Mouse (Mus musculus) E14TG2a.4 (cell line): Measurements from ENCODE around the gene Tepp.

Source experiments
- H3K27me3 ChIP-seq: 2 replicates; pipeline ENCODE4 v1.6.1; 2014; ENCODE audit warnings: low read length, control low read depth; ENCODE audit not compliant: insufficient read depth
- H3K36me3 ChIP-seq: 2 replicates; pipeline ENCODE4 v1.6.1; 2014; ENCODE audit warnings: low read length, control low read depth; ENCODE audit not compliant: insufficient read depth
- H3K4me1 ChIP-seq: replicated peaks from 2 replicates; pipeline ENCODE4 v1.6.1; 2014; ENCODE audit warnings: low read depth, low read length, control low read depth
- H3K4me3 ChIP-seq: replicated peaks from 2 replicates; pipeline ENCODE4 v1.5.1; 2014; ENCODE audit warnings: mild to moderate bottlenecking, low read length
- H3K9me3 ChIP-seq: 2 replicates; pipeline ENCODE4 v1.6.1; 2014; ENCODE audit warnings: low read length, control low read depth
- CTCF ChIP-seq: conservative IDR thresholded peaks from 2 replicates; pipeline ENCODE4 v1.5.1; 2014; ENCODE audit warnings: low read length
- NANOG ChIP-seq: IDR thresholded peaks from 2 replicates; pipeline ENCODE4 v1.6.1; 2014; ENCODE audit warnings: borderline replicate concordance, low read length, mixed read lengths
- POU5F1 ChIP-seq: IDR thresholded peaks from 2 replicates; pipeline ENCODE4 v1.6.1; 2014; ENCODE audit warnings: low read length, borderline replicate concordance

Tepp gene

DNA sequence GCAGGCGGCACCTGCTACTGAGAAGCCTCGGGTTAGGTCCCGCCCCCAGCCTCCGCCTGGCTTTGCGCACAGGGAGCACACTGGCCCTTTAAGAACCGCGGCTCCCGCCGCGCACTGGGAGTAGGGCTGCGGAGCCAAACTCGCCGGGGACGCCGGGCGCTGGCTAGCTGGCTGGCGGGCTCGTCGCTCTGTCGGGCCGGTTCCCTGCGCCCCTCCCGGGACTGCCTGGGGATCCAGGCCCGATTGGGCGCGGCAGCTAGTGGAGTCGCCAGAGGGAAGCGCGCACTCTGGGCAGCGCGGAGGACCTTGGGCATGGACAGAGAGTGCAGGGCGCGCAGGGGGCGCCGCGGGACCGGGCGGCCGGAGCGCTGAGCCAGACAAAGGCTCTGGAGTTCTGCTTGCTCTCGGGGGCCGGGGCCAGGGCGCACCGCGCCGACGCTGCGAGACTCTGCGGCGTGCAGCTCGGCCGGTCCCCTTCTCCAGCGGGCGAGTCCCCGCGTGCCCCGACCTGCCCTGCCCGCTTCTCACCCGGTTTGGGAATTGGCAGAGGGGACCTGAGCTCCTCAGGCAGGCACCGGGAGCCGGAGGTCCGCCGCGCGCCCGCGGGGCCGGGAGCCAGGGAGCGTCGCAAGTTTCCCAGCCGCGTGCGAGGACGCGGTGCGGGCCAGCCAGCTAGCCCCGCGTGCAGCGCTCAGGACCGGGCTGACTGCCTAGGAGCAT lies 41.9 kb downstream of the Tepp start, which contains the start of gene Mmp15:
Gene Mmp15, plus strand, starts transcription at position 118 of the 720 bp plus-strand sequence.
- no peaks in the 10 kb centered on the region for H3K36me3 ChIP-seq
- no peaks in the 10 kb centered on the region for H3K9me3 ChIP-seq
- peak within 1 kb of the TSS; percentile 93 for H3K4me3 ChIP-seq
- H3K4me1 ChIP-seq, result peaks cover 45% of the 10 kb centered on the region
- H3K27me3 ChIP-seq, result peaks cover 77% of the 10 kb centered on the region
- TF ChIP-seq POU5F1 (no peak), CTCF (no peak), NANOG (no peak)

GRCm38 (mm10) chr8:95352871-95353866 lies 42.8 kb downstream of the Tepp start:
- TF ChIP-seq NANOG (no peak), CTCF (no peak), POU5F1 (no peak)
- peaks cover 53% of the 10 kb centered on the region for H3K4me1 ChIP-seq
- no peaks in the 10 kb centered on the region for H3K9me3 ChIP-seq
- H3K27me3 ChIP-seq, result peaks cover 77% of the 10 kb centered on the region
- H3K4me3 ChIP-seq, result peak overlapping the region; percentile 93
- H3K36me3 ChIP-seq, result no peaks in the 10 kb centered on the region

GRCm38 (mm10) chr8:95354606-95355005 lies 44.2 kb downstream of the Tepp start:
- H3K27me3 ChIP-seq, result peaks cover 70% of the 10 kb centered on the region
- no peaks in the 10 kb centered on the region for H3K9me3 ChIP-seq
- no peak overlapping the region for H3K4me3 ChIP-seq
- H3K36me3 ChIP-seq, result no peaks in the 10 kb centered on the region
- no peak for TF ChIP-seq POU5F1
- no peak for TF ChIP-seq NANOG
- no peak for TF ChIP-seq CTCF
- H3K4me1 ChIP-seq, result peaks cover 56% of the 10 kb centered on the region

DNA sequence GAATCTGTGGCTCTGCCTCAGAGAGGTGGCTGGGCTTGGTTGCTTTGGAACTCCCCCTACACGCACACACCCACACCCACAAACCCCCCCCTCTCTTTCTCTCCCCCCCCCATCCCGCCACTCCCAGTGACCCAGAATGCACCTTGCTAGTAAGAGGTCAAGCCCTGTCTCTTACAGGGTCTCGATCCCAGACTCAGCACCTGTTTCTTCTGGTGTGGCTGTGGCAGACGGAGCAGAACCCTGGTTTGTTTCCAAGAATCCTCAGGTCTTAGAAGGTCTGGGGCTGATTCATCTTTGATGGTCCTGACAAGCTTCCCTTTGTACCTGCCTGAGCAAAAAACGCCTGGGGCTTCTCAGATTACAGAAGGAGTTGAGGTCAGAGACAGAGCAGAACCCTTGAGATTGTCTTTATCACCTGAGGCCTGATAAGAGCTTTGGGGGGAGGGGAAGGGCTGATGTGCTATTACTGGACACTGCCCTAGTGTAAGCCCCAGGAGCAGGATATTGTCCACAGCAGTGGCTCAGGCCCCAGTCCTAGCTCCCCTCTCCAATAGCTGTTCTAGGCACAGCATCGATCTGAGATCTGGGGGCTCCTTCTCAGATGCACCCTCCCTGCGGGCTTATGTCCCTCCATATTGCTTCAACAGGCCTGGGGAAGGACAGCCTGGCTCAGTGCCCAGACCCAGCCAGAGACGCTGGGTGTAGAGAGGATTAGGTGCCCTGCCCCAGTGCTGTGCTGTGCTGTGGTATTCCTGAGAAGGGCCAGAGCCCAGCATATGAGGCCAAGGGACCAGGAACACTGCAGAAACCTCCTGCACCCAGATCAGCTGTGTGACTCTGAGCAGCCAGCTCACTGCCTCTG lies 48.4 kb downstream of the Tepp start:
- TF ChIP-seq NANOG (no peak), CTCF (no peak), POU5F1 (no peak)
- Histone ChIP-seq H3K27me3 (peaks cover 37% of the 10 kb centered on the region), H3K4me1 (peaks cover 33% of the 10 kb centered on the region), H3K9me3 (no peaks in the 10 kb centered on the region), H3K36me3 (no peaks in the 10 kb centered on the region), H3K4me3 (no peak overlapping the region)

DNA sequence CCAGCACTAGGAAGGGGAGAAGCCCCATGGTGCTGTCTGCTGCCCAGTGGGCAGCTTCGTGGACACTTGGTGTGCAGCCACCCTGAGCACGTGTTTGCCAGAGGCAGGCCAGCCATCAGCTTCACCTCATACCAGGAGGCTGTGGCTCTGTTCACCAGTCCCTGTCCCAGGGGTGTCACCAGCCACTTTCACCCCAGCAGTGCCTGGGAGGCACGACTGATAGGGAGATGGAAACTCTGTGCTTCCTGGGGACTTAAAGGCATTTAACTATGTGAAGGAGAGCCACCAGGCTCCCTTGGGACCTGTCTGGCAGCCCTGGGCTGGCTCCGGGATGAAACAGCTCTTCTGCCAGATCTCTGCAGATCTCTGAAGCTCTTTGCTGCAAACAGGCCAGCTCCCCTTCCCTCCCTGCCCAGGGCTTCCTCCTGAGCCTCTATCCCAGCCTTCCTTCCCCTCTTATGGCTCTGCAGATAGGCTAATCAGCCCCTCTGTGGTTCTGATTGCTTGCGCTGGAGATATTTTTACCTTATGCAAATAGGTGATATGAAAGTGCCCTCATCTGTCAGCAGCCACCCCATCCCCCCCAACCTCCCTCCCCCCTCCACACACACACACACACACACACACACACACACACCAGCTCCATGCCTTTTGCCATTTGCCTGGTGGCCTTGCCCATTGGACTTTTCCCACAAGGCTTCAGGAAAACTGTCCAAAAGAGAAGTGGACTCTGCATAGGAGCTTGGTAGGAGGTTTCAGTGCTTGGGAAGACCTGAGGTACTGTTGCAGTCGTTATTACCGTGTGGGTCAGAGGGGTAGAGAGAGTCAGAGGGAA lies 50.0 kb downstream of the Tepp start:
- no peaks in the 10 kb centered on the region for H3K36me3 ChIP-seq
- H3K27me3 ChIP-seq, result peaks cover 21% of the 10 kb centered on the region
- no peak for TF ChIP-seq CTCF
- TF ChIP-seq POU5F1, result no peak
- no peak for TF ChIP-seq NANOG
- no peaks in the 10 kb centered on the region for H3K9me3 ChIP-seq
- H3K4me3 ChIP-seq, result no peak overlapping the region
- H3K4me1 ChIP-seq, result peaks cover 28% of the 10 kb centered on the region

DNA sequence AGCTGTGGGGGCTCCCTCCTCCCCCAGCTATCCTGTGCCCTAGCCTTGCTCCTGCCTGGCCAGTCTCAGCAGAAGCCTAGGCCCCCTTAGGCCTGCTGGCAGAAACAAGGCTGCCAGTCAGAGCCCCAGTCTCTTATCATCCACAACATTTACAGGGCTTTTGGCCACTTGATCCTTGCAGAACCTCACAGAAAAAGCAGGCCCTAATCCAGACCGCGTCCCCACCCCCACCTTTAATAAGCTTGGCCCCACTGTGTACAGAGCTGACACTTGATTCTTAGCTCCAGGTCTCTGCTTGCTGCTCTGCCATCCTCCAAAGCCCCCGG lies 50.6 kb downstream of the Tepp start:
- no peak for TF ChIP-seq CTCF
- no peak for TF ChIP-seq NANOG
- TF ChIP-seq POU5F1, result no peak
- Histone ChIP-seq H3K9me3 (no peaks in the 10 kb centered on the region), H3K27me3 (peaks cover 15% of the 10 kb centered on the region), H3K4me1 (peaks cover 28% of the 10 kb centered on the region), H3K36me3 (no peaks in the 10 kb centered on the region), H3K4me3 (no peak overlapping the region)

GRCm38 (mm10) chr8:95362272-95362671 lies 51.9 kb downstream of the Tepp start:
- peaks cover 19% of the 10 kb centered on the region for H3K4me1 ChIP-seq
- H3K27me3 ChIP-seq, result peaks cover 4% of the 10 kb centered on the region
- H3K9me3 ChIP-seq, result no peaks in the 10 kb centered on the region
- no peak overlapping the region for H3K4me3 ChIP-seq
- H3K36me3 ChIP-seq, result no peaks in the 10 kb centered on the region
- TF ChIP-seq NANOG, result no peak
- no peak for TF ChIP-seq CTCF
- TF ChIP-seq POU5F1, result no peak

DNA sequence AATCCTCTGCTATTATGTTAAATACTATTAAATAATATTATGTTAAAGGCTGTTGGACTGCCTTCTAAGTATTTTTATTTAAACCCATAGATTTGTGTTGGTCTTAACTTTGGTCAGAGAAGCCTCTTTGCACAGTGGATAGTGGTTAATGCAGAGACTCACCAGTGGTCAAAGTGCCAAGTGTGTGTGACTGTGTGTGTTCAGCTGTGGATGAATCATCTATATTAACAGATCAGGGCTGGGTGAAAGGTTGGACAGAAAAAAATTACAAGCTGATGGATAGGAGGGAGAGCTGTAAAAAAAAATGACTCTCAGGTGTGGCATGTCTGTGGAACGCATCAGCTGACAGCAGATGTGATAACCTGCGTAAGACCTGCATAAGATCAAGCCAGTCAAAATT lies 53.5 kb downstream of the Tepp start:
- no peaks in the 10 kb centered on the region for H3K9me3 ChIP-seq
- no peak for TF ChIP-seq NANOG
- no peak for TF ChIP-seq POU5F1
- no peak for TF ChIP-seq CTCF
- peaks cover 4% of the 10 kb centered on the region for H3K27me3 ChIP-seq

More for the DNA sequence above, 53.5 kb downstream of the Tepp start:
- Histone ChIP-seq H3K4me3 (no peak overlapping the region), H3K36me3 (no peaks in the 10 kb centered on the region), H3K4me1 (peaks cover 14% of the 10 kb centered on the region)
